Mouse (Mus musculus) megakaryocyte, embryonic 14.5 days (primary cell): Measurements from ENCODE around the gene Plxdc1.

Experiments used
- FLI1 ChIP-seq: IDR thresholded peaks from 2 replicates; pipeline ENCODE4 v1.6.1; 2012; ENCODE audit warnings: low read length, inconsistent platforms, mixed read lengths
- GATA1 ChIP-seq: IDR thresholded peaks from 3 replicates; pipeline ENCODE4 v1.6.1; 2012; ENCODE audit warnings: mixed read lengths, low read length, inconsistent platforms, borderline replicate concordance

DNA sequence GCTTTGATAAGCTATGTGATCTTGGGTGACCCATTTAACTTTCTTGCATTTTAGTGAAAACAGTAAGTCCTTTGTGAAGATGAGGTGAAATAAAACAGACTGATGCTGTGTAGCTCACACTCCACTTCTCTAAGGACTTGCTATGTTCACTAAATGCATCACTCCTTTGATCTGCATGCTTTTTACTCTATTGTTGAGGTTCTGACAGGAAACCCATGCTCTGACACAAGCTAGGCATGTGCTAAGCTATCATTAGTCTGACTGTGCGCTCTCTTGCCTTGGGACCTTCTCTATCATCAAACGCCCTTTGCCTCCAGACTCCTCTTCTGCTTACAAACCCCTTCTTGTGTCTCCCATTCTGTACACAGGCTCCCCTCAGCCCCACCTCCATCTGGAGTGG is 80.7 kb downstream of the Plxdc1 start:
- no peak for TF ChIP-seq FLI1
- no peak for TF ChIP-seq GATA1
